Mouse (Mus musculus) testis, adult 2 months (tissue): ENCODE data around the gene Nsd2.
"Not testable (repeated sequence)": the region's sequence is repeated elsewhere in the genome, so short reads cannot be mapped to it uniquely, and the experiment has no call there.

Experiments
- CTCF ChIP-seq: fragments of 200-500 bp; IDR thresholded peaks from 2 replicates; pipeline ENCODE4 v1.5.1; 2012; ENCODE audit warnings: low read depth, mild to moderate bottlenecking, inconsistent platforms, low read length, moderate library complexity; ENCODE audit not compliant: control insufficient read depth, insufficient read depth, insufficient replicate concordance
- POLR2A ChIP-seq: fragments of 200-500 bp; IDR thresholded peaks from 2 replicates; pipeline ENCODE4 v1.6.1; 2012; ENCODE audit warnings: low read depth, mild to moderate bottlenecking, inconsistent platforms, low read length, moderate library complexity; ENCODE audit not compliant: control insufficient read depth

DNA sequence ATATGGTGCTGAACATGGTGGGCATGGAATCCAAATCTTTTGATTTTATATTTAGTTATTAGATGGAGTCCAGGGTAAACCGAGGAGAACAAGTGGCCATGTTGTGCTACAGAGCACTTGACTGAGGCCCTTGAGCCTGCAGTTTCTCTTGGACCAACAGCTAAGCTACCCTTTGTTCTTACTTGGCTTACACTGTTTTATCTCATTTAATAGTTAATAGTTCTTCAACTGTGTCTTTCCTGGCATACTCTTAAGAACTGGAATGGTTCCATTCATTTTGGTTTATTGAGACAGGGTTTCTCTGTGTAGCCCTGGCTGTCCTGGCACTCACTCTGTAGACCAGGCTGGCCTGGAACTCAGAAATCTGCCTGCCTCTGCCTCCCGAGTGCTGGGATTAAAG lies 96.1 kb downstream of the Nsd2 start:
- not testable (repeated sequence) for TF ChIP-seq CTCF, POLR2A
